Mouse (Mus musculus) retina, postnatal 7 days (tissue): ENCODE measurements around the gene Stard8.
"Not testable (repeated sequence)": the region's sequence is repeated elsewhere in the genome, so short reads cannot be mapped to it uniquely, and the experiment has no call there.

Source experiments
- DNase-seq: peaks from one replicate; pipeline ENCODE4 v3.0.0-alpha.2; 2012; ENCODE audit warnings: low read depth, low spot score

The Stard8 gene

GRCm38 (mm10) chrX:99046360-99047055 lies 43.5 kb downstream of the Stard8 start:
- DNase-seq = no peak

DNA sequence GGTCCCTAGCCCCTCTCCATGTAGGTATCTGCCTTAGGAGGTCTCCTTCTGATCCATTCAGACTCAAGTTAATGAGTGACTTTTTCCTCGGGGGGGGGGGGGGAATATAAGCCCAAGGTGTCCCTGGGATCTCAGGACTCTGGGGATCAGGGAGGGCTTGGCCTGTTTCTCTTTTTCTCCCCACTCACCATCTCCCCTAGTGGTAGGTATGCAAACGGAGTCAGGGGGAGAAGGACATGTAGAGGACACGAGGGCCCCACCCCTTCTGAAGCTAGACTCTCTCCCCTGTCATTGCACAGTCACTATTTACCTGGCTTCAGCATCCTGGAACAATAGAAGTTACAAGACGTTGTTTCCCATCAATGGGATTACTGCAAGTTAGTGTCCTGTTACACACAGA lies 45.1 kb downstream of the Stard8 start:
- DNase-seq = no peak

DNA sequence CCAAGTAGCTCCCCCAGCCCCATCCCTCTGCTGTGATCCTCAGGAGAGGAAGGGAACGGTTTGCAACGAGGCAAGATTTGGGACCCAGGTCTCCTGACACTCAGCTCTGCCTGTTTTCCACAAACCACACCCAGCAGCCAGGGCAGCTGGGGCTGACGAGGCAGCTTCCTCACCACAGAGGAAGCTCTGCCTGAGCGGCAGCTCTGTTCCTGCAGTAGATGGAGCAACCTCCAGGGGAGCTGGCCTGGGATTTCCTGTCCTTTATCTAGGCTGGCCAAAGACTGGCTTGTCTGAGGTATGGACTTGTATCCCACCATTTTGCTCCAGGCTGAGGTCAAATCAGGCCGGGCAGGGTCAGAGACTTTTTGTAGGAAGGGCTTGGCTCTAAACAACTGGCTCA lies 46.2 kb downstream of the Stard8 start:
- DNase-seq = no peak

GRCm38 (mm10) chrX:99050736-99051481 lies 47.9 kb downstream of the Stard8 start:
- DNase-seq = no peak

GRCm38 (mm10) chrX:99052255-99052654 lies 49.2 kb downstream of the Stard8 start:
- DNase-seq = no peak

GRCm38 (mm10) chrX:99054512-99054911 lies 51.5 kb downstream of the Stard8 start:
- DNase-seq = no peak

DNA sequence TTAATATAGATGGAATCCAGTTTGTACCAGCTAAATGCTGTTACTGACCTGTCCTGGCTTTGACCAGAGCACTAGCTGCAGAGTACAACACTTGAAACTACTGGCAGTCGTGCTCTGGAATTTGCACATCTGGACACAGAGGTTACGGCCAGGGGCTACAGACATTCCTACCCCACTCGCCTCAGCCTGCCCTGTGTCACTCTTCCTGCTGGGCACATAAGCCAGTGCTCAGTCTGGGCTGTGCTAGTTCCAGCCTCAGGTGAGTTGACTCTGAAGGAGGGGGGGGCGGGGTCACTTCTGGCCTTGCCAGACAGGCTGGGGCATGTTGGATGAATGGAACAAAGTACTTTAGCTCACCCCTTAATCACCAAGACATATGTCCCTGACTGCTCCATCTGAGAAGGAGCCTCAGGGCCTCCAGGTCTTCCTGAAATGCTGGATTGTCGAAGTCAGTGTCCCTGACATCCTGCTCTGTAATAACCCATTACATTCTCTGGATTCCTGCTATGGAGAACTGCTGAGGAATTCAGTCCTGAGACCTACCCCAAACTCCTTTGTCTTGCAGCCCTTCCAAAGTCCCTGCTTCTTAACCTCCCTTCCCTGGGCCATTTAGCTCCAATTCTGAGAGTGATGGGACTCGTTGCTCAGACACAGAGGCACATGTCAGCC lies 54.9 kb downstream of the Stard8 start:
- no peak for DNase-seq

- DNase-seq = no peak
Observed at GRCm38 (mm10) chrX:99059119-99059518, 56.1 kb downstream of the Stard8 start.

GRCm38 (mm10) chrX:99065582-99065981 lies 62.5 kb downstream of the Stard8 start:
- no peak for DNase-seq

GRCm38 (mm10) chrX:99066550-99066949 lies 63.5 kb downstream of the Stard8 start:
- DNase-seq = no peak

DNA sequence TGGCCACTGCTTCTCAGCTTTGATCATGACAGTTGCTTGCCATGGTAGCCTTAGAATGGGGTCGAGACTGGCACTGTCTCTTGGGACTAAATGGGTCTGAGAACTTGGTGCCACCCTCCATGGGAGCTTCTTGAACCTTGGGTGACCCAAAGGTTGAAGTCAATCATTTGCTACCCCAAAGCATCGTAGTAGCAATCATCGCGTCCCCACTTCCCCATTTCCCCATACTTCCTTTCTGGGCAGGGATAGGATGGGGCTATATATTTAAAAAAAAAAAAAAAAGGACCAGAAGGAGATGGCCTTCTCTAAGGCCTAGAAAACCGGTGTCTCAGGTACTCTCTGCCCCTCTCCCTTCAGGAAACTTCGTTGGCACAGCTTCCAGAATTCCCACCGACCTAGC lies 64.2 kb downstream of the Stard8 start:
- DNase-seq = no peak

- no peak for DNase-seq
Observed at GRCm38 (mm10) chrX:99067671-99068151, 64.7 kb downstream of the Stard8 start.

DNA sequence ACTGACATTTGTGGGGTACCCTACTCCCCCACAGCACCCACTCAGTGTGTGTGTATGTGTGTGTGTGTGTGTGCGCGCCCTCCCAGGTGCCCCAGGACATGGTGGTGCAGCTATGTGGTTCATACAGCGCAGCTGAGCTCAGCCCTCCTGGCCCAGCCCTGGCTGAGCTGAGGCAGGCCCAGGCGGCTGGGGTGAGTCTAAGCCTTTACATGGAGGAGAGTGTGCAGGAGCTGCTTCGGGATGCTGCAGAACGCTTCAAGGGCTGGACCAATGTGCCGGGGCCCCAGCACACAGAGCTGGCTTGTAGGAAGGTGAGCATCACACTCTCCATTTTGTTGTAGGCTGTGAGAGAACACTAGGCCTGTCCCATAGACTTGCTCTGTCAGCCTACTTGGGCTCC lies 68.1 kb downstream of the Stard8 start:
- no peak for DNase-seq

GRCm38 (mm10) chrX:99072596-99072995 lies 69.5 kb downstream of the Stard8 start:
- DNase-seq = no peak

- DNase-seq = no peak
Observed at GRCm38 (mm10) chrX:99075111-99075510, 72.1 kb downstream of the Stard8 start.

DNA sequence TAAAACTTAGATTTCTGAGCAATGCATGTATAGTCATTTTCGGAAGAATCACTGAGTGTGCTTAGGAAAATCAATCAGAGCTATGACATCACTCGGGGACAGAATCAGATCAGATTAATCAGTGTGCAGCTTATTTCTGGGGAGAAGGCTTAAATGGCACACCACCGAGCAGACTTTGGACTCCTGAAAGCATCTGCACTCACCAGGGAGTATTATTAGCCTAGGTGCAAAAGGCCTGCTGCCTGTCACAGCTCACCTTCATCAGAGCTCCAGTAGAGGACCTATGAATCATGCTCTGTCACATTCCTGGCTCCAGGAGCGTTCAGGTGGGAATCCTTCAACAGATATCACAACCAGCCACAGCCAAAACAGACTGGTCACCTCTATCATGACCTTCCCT lies 73.4 kb downstream of the Stard8 start:
- no peak for DNase-seq

GRCm38 (mm10) chrX:99078374-99078892 lies 75.4 kb downstream of the Stard8 start:
- not testable (repeated sequence) for DNase-seq

- DNase-seq = no peak
Observed at GRCm38 (mm10) chrX:99092704-99093103, 89.7 kb downstream of the Stard8 start.

GRCm38 (mm10) chrX:99111088-99111724 lies 108.2 kb downstream of the Stard8 start:
- not testable (repeated sequence) for DNase-seq

DNA sequence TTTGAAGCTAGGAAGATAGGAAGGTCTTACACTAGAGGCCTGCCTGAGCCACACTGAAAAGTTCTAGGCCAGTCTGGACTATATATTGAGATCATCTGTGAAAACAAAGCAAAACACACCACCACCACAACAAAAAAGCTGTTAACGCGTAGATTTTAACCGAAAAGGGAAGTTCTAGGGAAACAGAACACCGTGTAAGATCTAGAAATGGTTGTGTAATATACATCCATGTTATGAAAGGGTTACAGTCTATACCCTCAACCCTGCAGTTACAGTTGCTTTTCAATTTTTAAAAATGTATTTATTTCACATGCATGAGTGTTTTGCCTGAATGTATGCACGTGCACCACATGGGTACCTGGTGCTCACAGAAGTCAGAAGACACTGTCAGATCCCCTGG lies 116.5 kb downstream of the Stard8 start:
- no peak for DNase-seq
